Mouse (Mus musculus) fat pad, adult 2 months (tissue): ENCODE measurements around the gene Tsfm.
"Not testable (repeated sequence)": the region's sequence is repeated elsewhere in the genome, so short reads cannot be mapped to it uniquely, and the experiment has no call there.

Source experiments
- DNase-seq: peaks from one replicate; pipeline ENCODE4 v3.0.0-alpha.2; 2011; ENCODE audit warnings: low read depth, low spot score; ENCODE audit errors: extremely low read depth

The Tsfm gene

GRCm38 (mm10) chr10:127030336-127031296, at the start of gene Tsfm:
Tsfm (minus strand) TSS chr10:127030840.
- peak; percentile 18 for DNase-seq

GRCm38 (mm10) chr10:127079665-127080391, 49.2 kb upstream of the Tsfm start:
- DNase-seq, result no peak

- DNase-seq, result no peak
These were observed 48.3 kb upstream of the Tsfm start for GRCm38 (mm10) chr10:127078677-127079575.

- no peak for DNase-seq
These were observed 47.5 kb upstream of the Tsfm start for GRCm38 (mm10) chr10:127078001-127078676.

GRCm38 (mm10) chr10:127077515-127077914, 46.9 kb upstream of the Tsfm start:
- DNase-seq, result no peak

- no peak for DNase-seq
These were observed 45.4 kb upstream of the Tsfm start for GRCm38 (mm10) chr10:127076082-127076481.

- no peak for DNase-seq
These were observed 45.0 kb upstream of the Tsfm start for GRCm38 (mm10) chr10:127075651-127076050.

GRCm38 (mm10) chr10:127075080-127075479, 44.4 kb upstream of the Tsfm start, which contains the start of gene Agap2:
Agap2 (plus strand) TSS chr10:127075284.
- no peak for DNase-seq

GRCm38 (mm10) chr10:127073981-127074380, 43.3 kb upstream of the Tsfm start:
- no peak for DNase-seq

GRCm38 (mm10) chr10:127072969-127073368, 42.3 kb upstream of the Tsfm start:
- DNase-seq, result not testable (repeated sequence)

GRCm38 (mm10) chr10:127072270-127072669, 41.6 kb upstream of the Tsfm start:
- DNase-seq, result not testable (repeated sequence)

- DNase-seq, result no peak
These were observed 40.6 kb upstream of the Tsfm start for GRCm38 (mm10) chr10:127071203-127071602.

GRCm38 (mm10) chr10:127070190-127071121, 39.8 kb upstream of the Tsfm start, which contains the start of gene Tspan31:
Tspan31 (minus strand) TSS chr10:127070264.
- peak; percentile 92 for DNase-seq

GRCm38 (mm10) chr10:127069281-127070189, 38.9 kb upstream of the Tsfm start:
- no peak for DNase-seq

GRCm38 (mm10) chr10:127068360-127069038, 37.9 kb upstream of the Tsfm start:
- no peak for DNase-seq

- DNase-seq, result no peak
These were observed 35.9 kb upstream of the Tsfm start for GRCm38 (mm10) chr10:127066519-127067018.

- no peak for DNase-seq
These were observed 35.3 kb upstream of the Tsfm start for GRCm38 (mm10) chr10:127065981-127066380.
